Mouse (Mus musculus) limb, embryonic 14.5 days (tissue): ENCODE results near the gene Cftr. TPM values are rescaled to one million over a fixed set of nuclear protein-coding genes. Genes with fewer than 3 reads are reported as not detected.

Experiments used
- ATAC-seq: fragments of 200-750 bp; cut with Nextera tagmentation; 2 replicates; pipeline ENCODE4 v1.8.0; 2017; ENCODE audit warnings: low read depth, moderate number of reproducible peaks, moderate TSS enrichment; ENCODE audit not compliant: low FRiP score
- DNase-seq: peaks from one replicate; pipeline ENCODE4 v3.0.0-alpha.2; 2015; ENCODE audit warnings: low spot score
- H3K27ac ChIP-seq: fragments of 300-500 bp; sonication (generic); replicated peaks from 2 replicates; pipeline ENCODE4 v1.5.1; 2014; ENCODE audit warnings: low read depth, mild to moderate bottlenecking, low read length, moderate library complexity, mixed read lengths
- H3K27me3 ChIP-seq: fragments of 300-500 bp; sonication (generic); 2 replicates; pipeline ENCODE4 v1.6.1; 2014; ENCODE audit warnings: low read length, mixed read lengths; ENCODE audit not compliant: control insufficient read depth, insufficient read depth
- H3K36me3 ChIP-seq: fragments of 300-500 bp; sonication (generic); 2 replicates; pipeline ENCODE4 v1.6.1; 2014; ENCODE audit warnings: mild to moderate bottlenecking, low read length, moderate library complexity, mixed read lengths; ENCODE audit not compliant: control insufficient read depth, insufficient read depth
- H3K4me1 ChIP-seq: fragments of 300-500 bp; sonication (generic); 2 replicates; pipeline ENCODE4 v1.6.1; 2014; ENCODE audit warnings: antibody characterized with exemption, low read length, mixed read lengths; ENCODE audit not compliant: control insufficient read depth, insufficient read depth
- H3K4me2 ChIP-seq: fragments of 300-500 bp; sonication (generic); replicated peaks from 2 replicates; pipeline ENCODE4 v1.6.1; 2014; ENCODE audit warnings: low read depth, mild to moderate bottlenecking, low read length, moderate library complexity; ENCODE audit not compliant: severe bottlenecking
- H3K4me3 ChIP-seq: fragments of 300-500 bp; sonication (generic); replicated peaks from 2 replicates; pipeline ENCODE4 v1.5.1; 2014; ENCODE audit warnings: low read length
- H3K9ac ChIP-seq: fragments of 300-500 bp; sonication (generic); 2 replicates; pipeline ENCODE4 v1.6.1; 2014; ENCODE audit warnings: mild to moderate bottlenecking, low read depth, low read length, moderate library complexity; ENCODE audit not compliant: severe bottlenecking
- H3K9me3 ChIP-seq: fragments of 300-500 bp; sonication (generic); 2 replicates; pipeline ENCODE4 v1.6.1; 2016; ENCODE audit warnings: low read length; ENCODE audit not compliant: control insufficient read depth
- POLR2A ChIP-seq: fragments of 200-500 bp; IDR thresholded peaks from 2 replicates; pipeline ENCODE4 v1.8.0; 2012; ENCODE audit warnings: inconsistent platforms, mild to moderate bottlenecking, moderate library complexity, borderline replicate concordance; ENCODE audit not compliant: insufficient read depth, insufficient read length; ENCODE audit errors: extremely low read depth
- WGBS: fragments of 180-500 bp; shearing (Covaris S2); extraction: QIAGEN DNeasy Blood & Tissue Kit; methylation state at CpG from one replicate; pipeline ENCODE4 v1.1.7; 2014; 5-methylcytosine and 5-hydroxymethylcytosine counted together
- polyA plus RNA-seq, 2 experiments: library from polyadenylated mRNA; depleted of rRNA in 1 of 2; stranded (reverse) in 1 of 2; unstranded in 1 of 2; fragments of >200 nt; fragmentation: Nextera tagmentation in 1 of 2; extraction: Ambion mirVana in 1 of 2; gene quantifications; 2 replicates each; pipeline versions ENCODE4 v1.2.1 to v1.2.3; 2012 to 2014

Cftr gene
- polyA plus RNA-seq, 2 experiments: 0.36 to 0.44 TPM

DNA sequence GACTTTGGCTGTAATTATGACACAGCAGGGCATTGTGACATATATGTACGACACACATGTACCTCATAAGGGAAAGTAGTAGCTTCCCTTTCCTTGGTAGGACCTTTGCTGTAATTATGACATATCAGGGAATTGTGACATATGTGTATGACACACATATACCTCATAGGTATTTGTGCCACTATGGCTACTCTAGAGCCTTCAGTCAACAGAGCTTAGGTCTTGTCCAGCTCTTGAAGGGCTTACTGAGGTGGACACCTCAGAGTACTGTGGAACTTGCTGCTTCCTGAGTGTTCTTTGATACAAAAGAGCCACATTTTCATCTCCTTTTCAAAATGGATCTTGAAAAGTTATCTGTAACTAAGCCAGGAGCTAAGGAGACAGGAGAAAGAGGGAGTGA is 869 bp upstream of the Cftr start:
- Histone ChIP-seq H3K4me1 (no peaks in the 10 kb centered on the region), H3K4me2 (no peak overlapping the region), H3K27ac (no peak overlapping the region), H3K9ac (no peak overlapping the region), H3K27me3 (no peaks in the 10 kb centered on the region), H3K4me3 (no peak overlapping the region), H3K36me3 (no peaks in the 10 kb centered on the region), H3K9me3 (no peaks in the 10 kb centered on the region)
- TF ChIP-seq POLR2A: no peak
- 76% methylated on average over 1 of the region's 1 CpGs for WGBS
- DNase-seq (no peak), ATAC-seq (no peak)

DNA sequence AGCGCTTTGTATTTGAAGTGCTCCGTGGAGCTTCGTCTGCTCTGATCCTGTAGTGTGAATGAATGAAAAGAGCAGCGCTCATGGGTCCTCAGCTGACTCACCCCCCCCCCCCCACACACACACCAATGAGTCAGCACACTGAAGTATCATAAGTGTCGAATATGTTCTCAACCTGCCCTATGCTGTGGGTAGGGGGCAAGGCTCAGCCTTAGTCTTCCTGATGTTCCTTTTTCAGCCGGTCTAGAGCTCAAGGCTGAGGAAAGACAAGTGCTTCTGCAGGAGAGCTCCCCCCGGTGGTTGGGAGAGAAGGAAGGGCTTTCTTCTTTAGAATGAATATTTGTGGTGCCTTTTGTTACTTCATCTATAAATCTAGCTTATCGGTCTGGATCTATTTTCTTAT is 1.1 kb downstream of the Cftr start:
- no peak for DNase-seq
- Histone ChIP-seq H3K36me3 (no peaks in the 10 kb centered on the region), H3K9me3 (no peaks in the 10 kb centered on the region), H3K27me3 (no peaks in the 10 kb centered on the region), H3K4me1 (no peaks in the 10 kb centered on the region), H3K4me2 (no peak overlapping the region), H3K4me3 (no peak overlapping the region), H3K27ac (no peak overlapping the region), H3K9ac (no peak overlapping the region)
- no peak for TF ChIP-seq POLR2A
- 65% methylated on average over 8 of the region's 8 CpGs for WGBS
- no peak for ATAC-seq

DNA sequence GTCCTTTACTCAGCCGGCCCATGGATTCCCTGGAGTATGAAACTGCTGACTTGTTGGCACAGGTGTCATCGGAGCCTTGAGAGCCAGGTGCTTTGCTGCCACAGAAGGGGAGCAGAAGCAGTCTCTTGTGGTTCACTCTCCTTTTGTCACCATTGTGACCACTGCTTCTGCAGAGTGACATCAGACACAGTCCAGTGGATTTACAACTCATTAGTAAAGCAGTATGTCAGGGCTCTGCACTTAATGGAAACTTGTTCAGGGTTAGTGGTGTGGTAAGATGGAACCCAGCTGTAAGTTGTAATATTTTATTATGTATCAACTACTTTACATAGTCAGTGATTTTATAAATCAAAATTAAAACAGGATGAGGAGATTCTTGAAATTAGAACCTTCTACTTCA is 7.0 kb downstream of the Cftr start:
- TF ChIP-seq POLR2A: no peak
- ATAC-seq: no peak
- H3K4me1 ChIP-seq: no peaks in the 10 kb centered on the region
- H3K9me3 ChIP-seq: no peaks in the 10 kb centered on the region
- 56% methylated on average over 2 of the region's 2 CpGs for WGBS
- H3K9ac ChIP-seq: no peak overlapping the region
- no peak for DNase-seq
- no peaks in the 10 kb centered on the region for H3K36me3 ChIP-seq
- no peak overlapping the region for H3K27ac ChIP-seq
- no peak overlapping the region for H3K4me2 ChIP-seq
- H3K27me3 ChIP-seq: no peaks in the 10 kb centered on the region
- H3K4me3 ChIP-seq: no peak overlapping the region

- no peak overlapping the region for H3K9ac ChIP-seq
- no peak for DNase-seq
- H3K4me2 ChIP-seq: no peak overlapping the region
- no peaks in the 10 kb centered on the region for H3K4me1 ChIP-seq
- no peak overlapping the region for H3K27ac ChIP-seq
- no peak overlapping the region for H3K4me3 ChIP-seq
- H3K9me3 ChIP-seq: no peaks in the 10 kb centered on the region
- no peaks in the 10 kb centered on the region for H3K27me3 ChIP-seq
- TF ChIP-seq POLR2A: no peak
- H3K36me3 ChIP-seq: no peaks in the 10 kb centered on the region
- 72% methylated on average over 3 of the region's 3 CpGs for WGBS
- no peak for ATAC-seq
Measured at GRCm38 (mm10) chr6:18180665-18181064, 10.2 kb downstream of the Cftr start.

DNA sequence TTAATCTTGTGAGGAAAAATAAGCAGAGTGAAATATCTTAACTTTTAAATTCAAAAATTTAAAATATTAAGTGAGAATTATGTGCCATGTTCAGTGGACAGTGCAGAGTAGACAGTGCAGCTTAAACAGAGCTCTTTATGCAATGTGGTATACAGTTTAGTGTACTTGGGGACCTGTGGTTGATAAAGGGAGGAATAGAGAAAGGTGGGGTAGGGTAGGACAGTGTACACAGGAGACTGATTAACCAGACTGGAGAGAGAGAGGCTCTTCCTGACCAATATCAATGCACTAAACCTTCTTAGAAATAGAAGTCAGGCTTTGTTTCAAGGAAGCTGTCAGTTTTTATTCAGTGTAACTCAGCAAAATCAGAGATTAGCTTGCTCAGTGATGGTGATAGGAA is 12.4 kb downstream of the Cftr start:
- Histone ChIP-seq H3K4me1 (no peaks in the 10 kb centered on the region), H3K27ac (no peak overlapping the region), H3K27me3 (no peaks in the 10 kb centered on the region), H3K4me3 (no peak overlapping the region), H3K36me3 (no peaks in the 10 kb centered on the region), H3K9me3 (no peaks in the 10 kb centered on the region), H3K9ac (no peak overlapping the region), H3K4me2 (no peak overlapping the region)
- TF ChIP-seq POLR2A: no peak
- ATAC-seq (no peak), DNase-seq (no peak)

GRCm38 (mm10) chr6:18220691-18221090 is 50.2 kb downstream of the Cftr start:
- 68% methylated on average over 1 of the region's 1 CpGs for WGBS
- Histone ChIP-seq H3K36me3 (no peaks in the 10 kb centered on the region), H3K4me3 (no peak overlapping the region), H3K27me3 (no peaks in the 10 kb centered on the region), H3K27ac (no peak overlapping the region), H3K4me1 (no peaks in the 10 kb centered on the region), H3K9me3 (no peaks in the 10 kb centered on the region), H3K4me2 (no peak overlapping the region), H3K9ac (no peak overlapping the region)
- ATAC-seq (no peak), DNase-seq (no peak)
- TF ChIP-seq POLR2A: no peak
